Mouse (Mus musculus): ENCODE results near the gene Tomm70a.

Gene Tomm70a

DNA sequence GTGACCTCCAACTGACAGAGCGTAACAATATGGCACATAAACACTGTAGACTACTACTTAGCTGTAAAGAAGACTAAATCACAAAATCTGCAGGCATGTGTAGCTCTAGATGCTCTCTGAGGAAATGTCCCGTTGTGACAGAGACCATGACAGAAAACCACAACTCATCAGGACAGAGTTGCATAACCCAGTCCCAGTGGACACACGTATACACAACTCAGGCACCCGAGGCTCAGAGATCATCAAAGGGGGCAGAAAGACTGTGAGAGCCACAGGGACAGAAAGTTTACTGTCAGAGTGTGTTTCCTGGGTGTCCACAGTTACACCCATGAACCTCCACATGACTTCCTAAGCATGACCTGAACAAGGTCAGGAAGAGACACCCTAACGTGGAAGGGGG, 75.1 kb downstream of the Tomm70a start:
- no peak for DNase-seq

DNA sequence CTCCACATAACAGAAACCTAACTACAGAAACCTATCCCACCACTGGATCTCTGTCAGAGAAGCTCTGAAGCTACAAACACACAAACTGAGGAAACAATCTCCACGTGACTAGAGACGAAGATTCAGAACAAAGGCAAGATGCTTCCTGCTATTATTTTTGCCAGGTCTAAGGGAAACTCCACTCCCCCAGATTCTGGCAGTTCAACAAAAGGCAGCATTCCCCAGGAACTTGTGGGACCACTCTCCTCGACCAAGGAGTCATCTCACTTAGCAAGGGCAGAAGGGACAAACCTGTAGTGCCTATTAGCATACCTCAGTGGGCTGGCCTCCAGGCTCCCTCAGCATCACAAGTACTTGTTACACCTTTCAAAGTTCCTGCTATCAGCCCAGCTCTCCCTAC, 75.8 kb downstream of the Tomm70a start:
- no peak for DNase-seq
